Mouse (Mus musculus) brain, embryonic 18.5 days (tissue): Measurements from ENCODE around the gene Cd200r2.
"Not testable (repeated sequence)": the region's sequence is repeated elsewhere in the genome, so short reads cannot be mapped to it uniquely, and the experiment has no call there.

Experiments
- DNase-seq: peaks from one replicate; pipeline ENCODE4 v3.0.0-alpha.2; 2012; ENCODE audit warnings: low read depth, low spot score

Gene Cd200r2

GRCm38 (mm10) chr16:44866797-44867196 is at the start of gene Cd200r2:
Gene Cd200r2, plus strand, starts transcription at chr16:44867097.
- no peak for DNase-seq

DNA sequence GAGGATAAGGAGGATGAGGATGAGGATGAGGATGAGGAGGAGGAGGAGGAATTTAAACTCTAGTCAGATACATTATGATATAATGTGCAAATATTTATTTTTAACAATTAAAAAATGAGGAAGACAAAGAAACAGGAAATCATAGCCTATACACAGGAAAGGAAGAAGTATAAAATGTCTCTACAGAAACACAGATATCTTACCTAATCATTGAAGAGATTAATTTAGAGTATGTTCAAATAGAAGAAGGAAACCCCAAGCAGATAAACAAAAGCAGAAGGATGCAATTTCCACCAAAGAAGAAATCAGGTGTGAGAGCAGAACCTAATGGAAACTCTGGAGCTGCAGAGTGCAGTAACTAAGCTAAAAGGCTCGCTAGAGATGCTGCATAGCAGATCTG is 48.9 kb upstream of the Cd200r2 start:
- no peak for DNase-seq

DNA sequence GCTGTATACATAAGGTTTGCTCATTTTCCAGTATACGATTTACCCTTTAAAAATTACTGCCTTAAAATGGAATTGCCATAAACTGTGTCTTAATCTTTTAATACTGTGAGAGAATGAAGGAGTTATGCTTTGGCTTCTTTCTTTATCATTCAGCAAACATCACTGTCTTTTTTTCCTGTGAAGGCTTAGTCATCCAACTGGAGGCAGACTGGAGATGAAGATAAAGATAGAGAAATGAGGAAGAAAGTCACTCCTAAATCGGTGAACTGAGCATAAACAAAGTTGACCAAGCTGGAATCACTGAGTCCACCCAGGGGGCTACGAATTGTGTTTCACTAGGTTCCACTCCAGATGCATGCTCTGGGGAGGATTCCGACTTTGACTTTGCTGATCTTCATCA is 46.4 kb upstream of the Cd200r2 start:
- no peak for DNase-seq

GRCm38 (mm10) chr16:44832286-44832685 is 34.6 kb upstream of the Cd200r2 start:
- DNase-seq = no peak

- DNase-seq = not testable (repeated sequence)
Observed at GRCm38 (mm10) chr16:44833189-44833588, 33.7 kb upstream of the Cd200r2 start.

DNA sequence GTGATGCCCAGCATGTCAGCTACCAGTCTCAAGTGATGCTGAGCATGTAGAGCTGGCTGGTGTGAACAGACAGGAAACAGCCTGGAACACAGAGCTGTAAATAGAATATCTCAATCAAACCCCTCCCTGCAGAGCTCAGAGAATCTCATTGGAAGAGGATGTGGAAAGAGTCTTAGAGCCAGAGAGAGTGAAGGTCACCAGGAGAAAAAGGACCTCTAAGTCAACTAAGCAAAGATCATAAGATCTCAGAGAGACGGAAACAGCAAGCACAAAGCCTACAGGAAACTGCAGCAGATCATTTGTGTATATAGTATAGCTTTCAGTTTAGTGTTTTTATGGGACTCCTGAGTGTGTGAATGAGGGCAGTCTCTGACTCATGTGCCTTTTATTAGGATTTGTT is 8.3 kb downstream of the Cd200r2 start:
- no peak for DNase-seq

DNA sequence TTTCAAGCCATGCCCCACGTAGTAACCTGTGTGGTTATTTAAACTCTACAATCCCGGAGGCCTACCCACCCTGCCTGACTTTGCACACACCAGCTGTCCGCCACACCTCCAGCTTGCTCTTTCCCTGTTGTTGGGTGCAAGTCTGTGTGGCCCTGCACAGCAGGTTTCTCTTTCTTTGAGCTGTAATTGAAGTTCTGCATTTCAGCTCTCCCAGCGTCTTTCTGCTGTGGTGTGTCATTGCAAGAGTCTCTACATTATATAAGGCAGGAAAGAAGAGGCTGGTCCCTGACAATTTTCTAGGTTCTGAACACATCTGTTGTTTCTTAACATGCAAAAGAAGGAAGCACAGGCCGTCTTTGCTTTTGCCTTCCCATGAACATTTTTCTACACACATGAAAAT is 9.7 kb downstream of the Cd200r2 start:
- no peak for DNase-seq

- DNase-seq = no peak
Observed at GRCm38 (mm10) chr16:44877595-44877994, 10.7 kb downstream of the Cd200r2 start.

- no peak for DNase-seq
Observed at GRCm38 (mm10) chr16:44890814-44891213, 23.9 kb downstream of the Cd200r2 start.

DNA sequence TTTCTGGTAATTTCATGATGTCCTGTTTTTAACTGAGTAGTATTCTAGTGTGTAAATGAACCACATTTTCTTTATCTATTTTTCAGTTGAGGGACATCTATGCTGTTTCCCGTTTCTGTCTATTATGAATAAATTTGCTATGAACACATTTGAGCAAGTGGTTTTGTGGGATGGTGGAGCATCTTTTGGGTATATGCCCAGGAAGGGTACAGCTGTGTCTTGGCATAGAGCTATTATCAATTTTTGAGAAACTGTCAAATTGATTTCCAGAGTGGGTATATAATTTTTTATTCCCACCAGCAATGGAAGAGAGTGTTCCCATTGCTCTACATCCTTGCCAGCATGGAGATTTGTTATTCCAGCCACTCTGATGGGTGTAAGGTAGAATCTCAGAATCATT is 65.1 kb downstream of the Cd200r2 start:
- DNase-seq = no peak

GRCm38 (mm10) chr16:44943468-44943867 is 76.6 kb downstream of the Cd200r2 start, which contains the start of gene Cd200r3:
Gene Cd200r3, plus strand, starts transcription at chr16:44943678.
- DNase-seq = no peak

DNA sequence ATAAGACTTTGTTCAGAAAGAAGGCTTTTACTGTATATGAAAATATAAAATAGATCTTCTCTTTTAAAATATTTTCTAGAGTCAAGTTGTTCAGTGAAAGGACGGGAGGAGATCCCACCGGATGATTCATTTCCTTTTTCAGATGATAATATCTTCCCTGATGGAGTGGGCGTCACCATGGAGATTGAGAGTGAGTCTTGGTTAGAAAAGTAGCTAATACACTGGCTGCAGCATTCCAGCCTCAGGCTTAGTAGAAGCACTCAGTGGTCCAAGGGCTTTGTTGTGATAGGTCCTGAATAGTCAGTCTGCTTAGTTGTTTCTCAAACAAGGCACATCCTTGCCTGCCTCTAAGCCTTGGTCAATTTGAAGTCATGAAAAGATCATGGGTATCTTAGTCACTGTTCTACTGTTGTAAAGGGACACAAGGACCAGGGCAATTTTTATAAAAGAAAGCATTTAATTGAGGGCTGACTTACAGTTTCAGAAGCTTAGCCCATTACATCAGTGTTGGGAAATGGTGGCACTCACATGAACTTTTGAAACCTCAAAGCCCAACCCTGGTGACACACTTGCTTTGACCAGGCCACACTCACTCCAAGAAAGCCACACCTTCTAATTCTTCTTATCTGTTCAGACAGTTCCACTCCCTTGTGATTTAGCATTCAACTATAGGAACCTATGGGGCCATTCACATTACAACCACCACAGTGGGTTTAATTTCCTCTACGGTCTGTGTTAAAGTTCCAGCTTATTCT is 84.6 kb downstream of the Cd200r2 start:
- no peak for DNase-seq

GRCm38 (mm10) chr16:44962296-44962695 is 95.4 kb downstream of the Cd200r2 start:
- no peak for DNase-seq

GRCm38 (mm10) chr16:44962777-44963176 is 95.9 kb downstream of the Cd200r2 start:
- no peak for DNase-seq

GRCm38 (mm10) chr16:44964526-44965374 is 97.9 kb downstream of the Cd200r2 start:
- DNase-seq = no peak

DNA sequence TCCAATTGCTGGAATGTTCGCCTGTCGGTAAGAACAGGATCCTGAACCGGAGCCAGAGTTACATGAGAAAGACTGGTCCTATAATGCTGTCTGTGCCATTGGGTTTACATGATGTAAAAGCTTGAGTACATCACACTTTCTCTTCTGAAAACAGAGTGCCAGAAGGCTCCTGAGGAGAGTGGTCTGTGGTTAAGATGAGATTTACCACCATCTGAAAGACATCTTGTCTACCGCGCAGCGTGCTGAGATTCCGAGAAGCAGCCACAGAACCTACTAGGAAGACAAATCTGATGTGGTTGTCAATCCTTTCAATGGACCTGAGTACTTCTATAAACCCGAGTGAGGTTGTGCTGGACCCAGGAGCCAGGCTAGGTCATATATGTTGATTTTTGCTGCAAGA is 98.5 kb downstream of the Cd200r2 start:
- no peak for DNase-seq
